Mouse (Mus musculus) small intestine, adult 2 months (tissue): Measurements from ENCODE around the gene Cyp2j12.

Source experiments
- CTCF ChIP-seq: fragments of 200-500 bp; IDR thresholded peaks from 2 replicates; pipeline ENCODE4 v1.5.1; 2012; ENCODE audit warnings: low read depth, mild to moderate bottlenecking, control low read depth, inconsistent platforms, low read length, moderate library complexity, mixed read lengths; ENCODE audit not compliant: insufficient replicate concordance, insufficient read length; ENCODE audit errors: extremely low read depth
- POLR2A ChIP-seq: fragments of 200-500 bp; IDR thresholded peaks from 2 replicates; pipeline ENCODE4 v1.6.1; 2012; ENCODE audit warnings: low read depth, mild to moderate bottlenecking, control low read depth, inconsistent platforms, low read length, moderate library complexity

DNA sequence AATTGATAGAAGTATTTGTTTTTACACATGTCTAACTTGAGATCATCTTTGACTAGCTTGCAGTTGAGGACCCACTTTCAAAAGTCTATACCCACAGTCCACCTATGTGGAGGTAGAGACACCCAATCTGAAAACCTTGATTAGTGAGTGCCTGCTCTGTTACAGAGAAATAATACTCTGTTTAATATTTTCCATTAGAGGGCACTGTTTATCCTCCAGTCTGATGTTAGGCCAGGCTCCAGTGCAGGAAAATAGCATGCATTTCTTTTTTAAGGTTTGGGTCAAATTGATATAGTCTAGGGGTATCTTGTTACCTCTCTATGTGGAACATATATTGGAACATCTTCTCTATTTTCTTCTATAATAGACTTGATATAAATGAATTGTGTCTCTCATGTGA lies 49.1 kb downstream of the Cyp2j12 start:
- TF ChIP-seq POLR2A = no peak
- no peak for TF ChIP-seq CTCF
